Mouse (Mus musculus) embryonic facial prominence, embryonic 14.5 days (tissue): Measurements from ENCODE around the gene Susd4. TPM values are rescaled to one million over a fixed set of nuclear protein-coding genes. Genes with fewer than 3 reads are reported as not detected.

Experiments used
- ATAC-seq: fragments of 200-750 bp; cut with Nextera tagmentation; 2 replicates; pipeline ENCODE4 v1.8.0; 2017; ENCODE audit warnings: low read depth, moderate number of reproducible peaks, moderate TSS enrichment
- DNase-seq: peaks from one replicate; pipeline ENCODE4 v3.0.0-alpha.2; 2015; ENCODE audit warnings: low spot score
- H3K27ac ChIP-seq: fragments of 300-500 bp; sonication (generic); replicated peaks from 2 replicates; pipeline ENCODE4 v1.5.1; 2014; ENCODE audit warnings: low read depth, mild to moderate bottlenecking, low read length, moderate library complexity
- H3K27me3 ChIP-seq: fragments of 300-500 bp; sonication (generic); replicated peaks from 2 replicates; pipeline ENCODE4 v1.6.1; 2014; ENCODE audit warnings: low read length; ENCODE audit not compliant: control insufficient read depth, insufficient read depth
- H3K36me3 ChIP-seq: fragments of 300-500 bp; sonication (generic); 2 replicates; pipeline ENCODE4 v1.6.1; 2014; ENCODE audit warnings: low read length, mixed read lengths; ENCODE audit not compliant: control insufficient read depth, insufficient read depth
- H3K4me1 ChIP-seq: fragments of 300-500 bp; sonication (generic); 2 replicates; pipeline ENCODE4 v1.6.1; 2014; ENCODE audit warnings: antibody characterized with exemption, low read length; ENCODE audit not compliant: control insufficient read depth, insufficient read depth
- H3K4me2 ChIP-seq: fragments of 300-500 bp; sonication (generic); 2 replicates; pipeline ENCODE4 v1.6.1; 2014; ENCODE audit warnings: low read depth, mild to moderate bottlenecking, low read length, moderate library complexity, mixed read lengths
- H3K4me3 ChIP-seq: fragments of 300-500 bp; sonication (generic); 2 replicates; pipeline ENCODE4 v1.5.1; 2014; ENCODE audit warnings: low read depth, mild to moderate bottlenecking, low read length
- H3K9ac ChIP-seq: fragments of 300-500 bp; sonication (generic); 2 replicates; pipeline ENCODE4 v1.6.1; 2014; ENCODE audit warnings: low read depth, mild to moderate bottlenecking, low read length, moderate library complexity, mixed read lengths
- H3K9me3 ChIP-seq: fragments of 300-500 bp; sonication (generic); 2 replicates; pipeline ENCODE4 v1.6.1; 2016; ENCODE audit warnings: low read length; ENCODE audit not compliant: control insufficient read depth
- WGBS: fragments of 180-500 bp; shearing (Covaris S2); extraction: QIAGEN DNeasy Blood & Tissue Kit; methylation state at CpG from one replicate; pipeline ENCODE4 v1.1.7; 2014; 5-methylcytosine and 5-hydroxymethylcytosine counted together
- polyA plus RNA-seq: library from polyadenylated mRNA; unstranded; fragments of >200 nt; fragmentation: Nextera tagmentation; extraction: Ambion mirVana; gene quantifications from 2 replicates; pipeline ENCODE4 v1.2.1, GENCODE M21; 2014

The Susd4 gene
- polyA plus RNA-seq, 1 experiment from 2014 or later: 11.7 TPM

DNA sequence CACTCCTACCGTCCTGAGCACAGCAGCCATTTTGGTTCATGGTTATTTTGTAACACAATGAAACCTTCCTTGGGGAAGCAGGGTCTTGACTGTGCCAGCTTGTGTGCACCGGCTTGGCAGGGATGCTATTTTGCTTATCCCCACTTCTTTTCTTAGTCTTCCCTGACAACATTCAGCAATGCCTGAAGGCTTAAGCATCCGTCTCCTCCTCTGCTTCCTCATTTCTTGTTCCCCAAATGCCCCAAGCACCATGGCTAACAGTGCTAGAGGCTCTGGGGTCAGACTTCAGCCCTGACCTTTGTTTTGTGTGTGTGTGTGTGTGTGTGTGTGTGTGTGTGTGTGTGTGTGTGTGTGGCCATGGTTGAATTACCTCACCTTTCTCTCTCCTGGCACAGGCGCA, 159.2 kb downstream of the Susd4 start:
- H3K4me1 ChIP-seq: no peaks in the 10 kb centered on the region
- H3K9ac ChIP-seq: no peak overlapping the region
- 52% methylated on average over 4 of the region's 4 CpGs for WGBS
- no peak for DNase-seq
- no peak for ATAC-seq
- H3K27me3 ChIP-seq: no peaks in the 10 kb centered on the region
- H3K4me2 ChIP-seq: no peak overlapping the region
- H3K36me3 ChIP-seq: no peaks in the 10 kb centered on the region
- no peaks in the 10 kb centered on the region for H3K9me3 ChIP-seq
- H3K4me3 ChIP-seq: no peak overlapping the region
- no peak overlapping the region for H3K27ac ChIP-seq

DNA sequence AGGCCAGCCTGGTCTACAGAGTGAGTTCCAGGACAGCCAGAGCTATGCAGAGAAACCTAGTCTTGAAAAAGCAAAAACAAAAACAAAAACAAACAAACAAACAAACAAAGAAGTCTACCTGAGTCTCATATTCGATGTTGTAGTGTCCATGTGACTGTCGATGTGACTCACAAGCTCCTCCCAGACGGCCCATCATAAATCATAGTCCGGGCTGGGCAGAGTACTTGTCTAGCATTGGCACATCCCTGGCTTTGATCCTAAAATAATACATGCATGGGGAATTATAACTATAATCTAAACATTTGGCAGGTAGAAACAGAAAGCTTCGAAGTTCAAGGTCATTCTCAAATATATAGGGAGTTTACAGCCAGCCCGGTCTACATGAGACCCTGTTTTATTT, 162.8 kb downstream of the Susd4 start:
- Histone ChIP-seq H3K4me1 (no peaks in the 10 kb centered on the region), H3K27ac (no peak overlapping the region), H3K36me3 (no peaks in the 10 kb centered on the region), H3K4me3 (no peak overlapping the region), H3K9me3 (no peaks in the 10 kb centered on the region), H3K9ac (no peak overlapping the region), H3K27me3 (no peaks in the 10 kb centered on the region), H3K4me2 (no peak overlapping the region)
- ATAC-seq (no peak), DNase-seq (no peak)
- 87% methylated on average over 6 of the region's 6 CpGs for WGBS

DNA sequence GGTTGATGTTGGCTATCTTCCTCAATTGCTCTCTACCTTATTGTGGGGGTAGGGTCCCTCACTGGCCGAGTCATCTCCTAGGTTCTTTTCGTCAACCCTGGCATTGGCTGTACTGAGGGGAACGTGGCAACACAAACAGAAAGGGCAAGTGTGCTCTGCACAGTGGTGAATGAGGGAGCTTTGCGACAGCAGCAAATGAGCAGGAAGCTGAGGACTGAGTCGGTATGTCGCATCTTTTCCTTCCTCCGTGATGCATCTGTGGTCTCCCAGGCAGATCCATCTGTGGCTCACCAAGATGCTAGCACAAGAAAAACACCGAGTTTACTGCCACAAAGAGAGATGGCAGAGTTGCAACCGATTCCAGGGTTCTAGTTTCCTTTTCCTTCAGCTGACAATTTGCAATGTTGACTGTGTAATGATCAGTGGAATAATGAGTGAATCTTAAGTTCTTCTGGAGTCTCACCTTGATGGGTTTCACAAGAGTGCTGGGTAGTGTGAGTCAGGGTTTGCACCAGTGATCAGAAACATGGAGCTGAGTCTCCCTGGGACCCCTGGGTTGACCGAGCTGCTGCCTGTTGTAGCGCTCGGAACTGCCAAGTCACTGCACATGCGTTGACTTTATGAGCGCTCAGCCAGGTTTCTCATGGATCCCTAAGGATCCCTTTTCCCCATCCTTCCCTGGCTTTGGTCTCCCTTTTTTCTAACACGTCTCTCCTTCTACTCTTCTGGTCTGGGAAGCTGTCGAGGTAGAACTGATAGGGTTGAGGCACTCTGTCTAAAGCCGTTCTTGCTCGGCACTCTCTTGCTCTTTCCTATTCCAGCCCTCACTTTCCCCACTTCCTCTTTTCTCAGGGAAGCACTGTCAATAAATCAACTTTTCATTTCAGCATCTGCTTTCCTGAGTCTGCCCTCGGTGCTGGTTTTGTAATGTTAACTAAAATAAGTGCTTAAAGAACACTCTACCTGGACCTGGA, 164.5 kb downstream of the Susd4 start:
- Histone ChIP-seq H3K4me3 (no peak overlapping the region), H3K27ac (no peak overlapping the region), H3K9me3 (no peaks in the 10 kb centered on the region), H3K4me2 (no peak overlapping the region), H3K4me1 (no peaks in the 10 kb centered on the region), H3K36me3 (no peaks in the 10 kb centered on the region), H3K27me3 (no peaks in the 10 kb centered on the region), H3K9ac (no peak overlapping the region)
- ATAC-seq (no peak), DNase-seq (no peak)
- 81% methylated on average over 19 of the region's 19 CpGs for whole genome bisulfite sequencing

DNA sequence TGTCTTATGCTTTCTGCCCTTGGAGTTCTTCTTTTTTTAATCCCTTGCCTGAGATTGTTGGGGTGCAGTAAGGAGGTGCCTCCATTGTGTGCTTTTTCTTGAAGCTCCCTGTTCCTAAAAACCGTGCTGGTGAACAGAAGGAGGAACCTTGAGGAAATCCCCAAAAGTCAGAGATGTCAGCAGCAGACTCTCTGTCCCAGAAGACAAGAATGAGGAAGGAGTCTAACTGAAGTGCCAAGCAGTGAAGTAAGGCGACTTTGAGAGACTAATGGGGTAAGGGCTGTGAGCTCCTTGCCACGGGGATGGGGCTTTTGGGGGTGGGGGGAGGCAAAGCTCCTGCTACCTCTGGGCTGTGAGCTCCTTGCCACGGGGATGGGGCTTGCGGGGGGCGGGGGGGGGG, 171.8 kb downstream of the Susd4 start:
- H3K4me1 ChIP-seq: no peaks in the 10 kb centered on the region
- DNase-seq (no peak), ATAC-seq (no peak)
- 37% methylated on average over 5 of the region's 6 CpGs for WGBS
- no peaks in the 10 kb centered on the region for H3K36me3 ChIP-seq
- no peak overlapping the region for H3K9ac ChIP-seq
- no peak overlapping the region for H3K27ac ChIP-seq
- no peaks in the 10 kb centered on the region for H3K9me3 ChIP-seq
- H3K4me2 ChIP-seq: no peak overlapping the region
- H3K4me3 ChIP-seq: no peak overlapping the region
- no peaks in the 10 kb centered on the region for H3K27me3 ChIP-seq

DNA sequence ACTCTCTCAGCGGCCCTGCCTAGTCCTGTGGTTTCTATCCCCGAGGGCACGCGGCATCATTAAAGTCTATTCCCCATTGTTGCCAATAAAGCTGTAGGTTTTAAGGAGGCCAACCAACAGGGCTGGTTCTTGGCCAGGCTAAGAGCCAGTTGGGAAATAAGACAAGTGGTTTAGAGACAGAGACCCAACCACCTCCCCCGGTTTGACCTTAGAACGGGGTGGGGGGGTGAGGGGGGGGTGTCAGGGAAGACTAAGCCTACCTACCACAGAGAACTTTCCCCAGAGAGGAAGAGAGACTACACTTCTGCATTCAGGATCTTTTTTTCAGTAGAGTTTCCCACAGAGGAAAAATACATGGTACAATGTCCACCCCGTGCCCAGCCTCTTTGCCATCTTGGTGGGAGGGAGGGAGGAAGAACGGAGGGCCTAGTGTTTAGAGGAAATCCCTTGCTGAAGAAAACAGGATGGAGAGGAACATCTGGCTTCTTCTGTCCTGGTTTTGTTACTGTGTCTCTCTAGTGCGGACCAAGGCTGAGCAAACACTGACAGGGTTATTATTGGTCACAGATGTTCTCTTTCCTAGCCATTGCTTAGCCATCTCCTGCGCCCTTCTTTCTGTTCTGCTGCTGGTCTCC, 173.9 kb downstream of the Susd4 start:
- H3K36me3 ChIP-seq: no peaks in the 10 kb centered on the region
- no peaks in the 10 kb centered on the region for H3K9me3 ChIP-seq
- H3K9ac ChIP-seq: no peak overlapping the region
- 41% methylated on average over 10 of the region's 10 CpGs for WGBS
- no peak overlapping the region for H3K4me3 ChIP-seq
- H3K27ac ChIP-seq: no peak overlapping the region; the same call in 1 of the 2 replicates
- no peak for DNase-seq
- ATAC-seq: no peak
- H3K4me1 ChIP-seq: no peaks in the 10 kb centered on the region
- no peak overlapping the region for H3K4me2 ChIP-seq
- H3K27me3 ChIP-seq: no peaks in the 10 kb centered on the region

DNA sequence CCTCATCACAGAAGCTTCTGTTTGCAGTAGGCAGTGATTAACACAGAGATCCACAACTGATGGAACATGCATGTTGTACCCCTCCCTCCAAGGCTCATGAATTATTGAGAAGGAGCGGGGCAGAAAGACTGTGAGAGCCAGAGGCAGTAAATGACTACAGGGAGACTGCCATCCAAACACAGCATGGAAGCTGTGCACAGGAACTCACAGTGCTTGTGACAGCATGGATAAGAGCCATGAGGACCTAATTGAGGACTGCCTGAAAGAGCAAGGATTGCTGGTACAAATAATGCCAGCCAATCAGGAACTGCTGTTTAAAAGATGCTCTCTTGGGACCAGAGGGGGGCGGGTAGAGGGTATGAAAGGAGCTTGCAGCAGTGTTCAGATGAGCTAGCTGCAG, 178.3 kb downstream of the Susd4 start:
- H3K4me2 ChIP-seq: no peak overlapping the region
- no peak overlapping the region for H3K9ac ChIP-seq
- no peaks in the 10 kb centered on the region for H3K9me3 ChIP-seq
- DNase-seq (no peak), ATAC-seq (no peak)
- no peak overlapping the region for H3K4me3 ChIP-seq
- WGBS: 62% methylated on average over 2 of the region's 2 CpGs
- H3K4me1 ChIP-seq: no peaks in the 10 kb centered on the region
- no peaks in the 10 kb centered on the region for H3K36me3 ChIP-seq
- H3K27me3 ChIP-seq: no peaks in the 10 kb centered on the region
- H3K27ac ChIP-seq: no peak overlapping the region

DNA sequence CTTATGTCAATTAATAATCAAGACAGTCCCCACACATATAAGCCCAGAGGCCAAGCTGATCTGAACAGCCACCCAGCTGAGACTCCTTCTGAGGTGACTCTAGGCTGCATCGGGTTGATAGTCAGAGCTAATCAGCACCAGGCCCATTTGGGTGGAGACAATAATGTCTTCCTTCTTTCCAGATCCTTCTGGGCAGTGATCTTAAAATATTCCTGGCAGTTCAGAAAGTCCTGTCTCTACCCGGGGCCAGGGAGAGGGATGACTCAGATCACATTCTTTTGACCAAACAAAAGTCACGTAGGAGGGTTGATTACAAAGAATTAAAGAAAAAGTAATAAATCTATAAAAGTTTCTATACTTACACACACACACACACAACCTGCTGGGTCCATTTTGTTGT, 180.3 kb downstream of the Susd4 start:
- Histone ChIP-seq H3K9ac (no peak overlapping the region), H3K36me3 (no peaks in the 10 kb centered on the region), H3K4me3 (no peak overlapping the region), H3K27ac (no peak overlapping the region), H3K4me1 (no peaks in the 10 kb centered on the region), H3K9me3 (no peaks in the 10 kb centered on the region), H3K27me3 (no peaks in the 10 kb centered on the region), H3K4me2 (no peak overlapping the region)
- 70% methylated on average over 3 of the region's 3 CpGs for WGBS
- no peak for DNase-seq
- no peak for ATAC-seq

DNA sequence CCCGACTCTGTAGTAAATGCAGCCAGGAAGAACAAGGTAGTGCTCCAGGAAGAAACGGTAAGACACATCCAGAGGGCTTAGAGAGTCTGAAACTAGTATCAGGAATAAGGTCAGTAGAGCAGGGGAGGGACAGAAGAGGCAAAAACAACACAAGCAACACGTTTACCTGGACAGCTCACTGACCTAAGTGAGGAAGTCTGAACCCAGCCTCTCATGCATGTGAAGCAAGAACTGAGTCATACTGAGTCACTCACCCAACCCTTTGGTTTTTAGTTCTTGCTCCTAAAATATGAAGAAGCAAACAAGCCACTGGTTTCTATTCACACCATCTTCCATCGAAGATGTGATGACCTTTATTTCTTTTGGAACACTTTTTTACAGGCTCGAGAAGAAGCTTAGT, 181.0 kb downstream of the Susd4 start:
- DNase-seq: no peak

More for the DNA sequence above, 181.0 kb downstream of the Susd4 start:
- no peaks in the 10 kb centered on the region for H3K36me3 ChIP-seq
- H3K27ac ChIP-seq: no peak overlapping the region
- H3K4me1 ChIP-seq: no peaks in the 10 kb centered on the region
- no peak overlapping the region for H3K4me3 ChIP-seq
- no peak for ATAC-seq
- no peak overlapping the region for H3K9ac ChIP-seq
- H3K9me3 ChIP-seq: no peaks in the 10 kb centered on the region
- H3K4me2 ChIP-seq: no peak overlapping the region
- H3K27me3 ChIP-seq: no peaks in the 10 kb centered on the region
- 67% methylated on average over 5 of the region's 5 CpGs for WGBS
